Mouse (Mus musculus) MEL (cell line): ENCODE measurements around the gene Adgrb3. TPM values are rescaled to one million over a fixed set of nuclear protein-coding genes. Genes with fewer than 3 reads are reported as not detected.

Experiments used
- DNase-seq: peaks from one replicate; pipeline ENCODE4 v3.0.0; 2011; ENCODE audit warnings: low read depth, low spot score
- H3K27ac ChIP-seq: 2 replicates; pipeline ENCODE4 v1.5.1; 2012; ENCODE audit warnings: low read depth, mild to moderate bottlenecking, control low read depth, low read length, moderate library complexity; ENCODE audit not compliant: control insufficient read depth
- H3K27me3 ChIP-seq, 2 experiments: fragments of 150-350 bp in 1 of 2; sonication (generic) in 1 of 2; 2 replicates each; pipeline ENCODE4 v1.6.1; 2012; ENCODE audit warnings: low read length in 2 of 2, mild to moderate bottlenecking in 2 of 2, improper control_type of control experiment in 1 of 2, moderate library complexity in 1 of 2; ENCODE audit not compliant: insufficient read depth in 2 of 2, control insufficient read depth in 1 of 2
- H3K36me3 ChIP-seq, 2 experiments: 2 replicates each; pipeline ENCODE4 v1.6.1; 2012 to 2014; ENCODE audit warnings: low read length in 2 of 2, improper control_type of control experiment in 1 of 2, inconsistent platforms in 1 of 2, mild to moderate bottlenecking in 1 of 2; ENCODE audit not compliant: insufficient read depth in 2 of 2, control insufficient read depth in 1 of 2
- H3K4me1 ChIP-seq, 2 experiments: fragments of 150-350 bp in 1 of 2; sonication (generic) in 1 of 2; 2 replicates each; pipeline ENCODE4 v1.6.1; 2012; ENCODE audit warnings: low read length in 2 of 2, improper control_type of control experiment in 1 of 2, mild to moderate bottlenecking in 1 of 2; ENCODE audit not compliant: insufficient read depth in 2 of 2, control insufficient read depth in 1 of 2
- H3K4me3 ChIP-seq, 2 experiments: fragments of 150-350 bp in 1 of 2; sonication (generic) in 1 of 2; 2 replicates each; pipeline ENCODE4 v1.5.1; 2012; ENCODE audit warnings: low read depth in 2 of 2, low read length in 2 of 2, mild to moderate bottlenecking in 2 of 2, moderate library complexity in 2 of 2, control low read depth in 1 of 2, improper control_type of control experiment in 1 of 2; ENCODE audit not compliant: control insufficient read depth in 1 of 2, insufficient read depth in 1 of 2
- H3K79me2 ChIP-seq: 2 replicates; pipeline ENCODE4 v1.6.1; 2012; ENCODE audit warnings: mild to moderate bottlenecking, low read length, moderate library complexity; ENCODE audit not compliant: control insufficient read depth, poor library complexity, insufficient read depth
- H3K9ac ChIP-seq: 2 replicates; pipeline ENCODE4 v1.6.1; 2012; ENCODE audit warnings: low read depth, mild to moderate bottlenecking, control low read depth, low read length, moderate library complexity; ENCODE audit not compliant: control insufficient read depth, poor library complexity, severe bottlenecking
- H3K9me3 ChIP-seq: fragments of 150-350 bp; sonication (generic); replicated peaks from 2 replicates; pipeline ENCODE4 v1.6.1; 2012; ENCODE audit warnings: mild to moderate bottlenecking, low read length, improper control_type of control experiment, moderate library complexity; ENCODE audit not compliant: insufficient read depth
- CHD1 ChIP-seq: IDR thresholded peaks from 2 replicates; pipeline ENCODE4 v1.6.1; 2012; ENCODE audit warnings: low read depth, mild to moderate bottlenecking, inconsistent platforms, low read length, improper control_type of control experiment
- CTCF ChIP-seq, 3 experiments: IDR thresholded peaks in 2 of 3; conservative IDR thresholded peaks in 1 of 3; 2 replicates each; pipeline ENCODE4 v1.5.1; 2011 to 2012; ENCODE audit warnings: low read length in 3 of 3, low read depth in 2 of 3, mild to moderate bottlenecking in 2 of 3, improper control_type of control experiment in 1 of 3, inconsistent platforms in 1 of 3, mixed read lengths in 1 of 3, moderate library complexity in 1 of 3; ENCODE audit not compliant: control insufficient read depth in 1 of 3, insufficient read depth in 1 of 3, poor library complexity in 1 of 3, severe bottlenecking in 1 of 3
- E2F4 ChIP-seq: IDR thresholded peaks from 2 replicates; pipeline ENCODE4 v1.6.1; 2011; ENCODE audit warnings: low read depth, low read length, improper control_type of control experiment, borderline replicate concordance
- ELF1 ChIP-seq: IDR thresholded peaks from 2 replicates; pipeline ENCODE4 v1.6.1; 2014; ENCODE audit warnings: low read depth, mild to moderate bottlenecking, inconsistent platforms, low read length, improper control_type of control experiment, moderate library complexity
- EP300 ChIP-seq, 2 experiments: IDR thresholded peaks; 2 replicates each; pipeline ENCODE4 v1.6.1; 2011; ENCODE audit warnings: improper control_type of control experiment in 2 of 2, low read length in 2 of 2, low read depth in 1 of 2, mild to moderate bottlenecking in 1 of 2
- ETS1 ChIP-seq: IDR thresholded peaks from 2 replicates; pipeline ENCODE4 v1.6.1; 2012; ENCODE audit warnings: low read depth, mild to moderate bottlenecking, inconsistent platforms, low read length, improper control_type of control experiment, moderate library complexity
- GATA1 ChIP-seq: IDR thresholded peaks from 2 replicates; pipeline ENCODE4 v1.6.1; 2011; ENCODE audit warnings: low read depth, low read length, improper control_type of control experiment
- KAT2A ChIP-seq: conservative IDR thresholded peaks from 2 replicates; pipeline ENCODE4 v1.6.1; 2012; ENCODE audit warnings: low read depth, low read length, improper control_type of control experiment, inconsistent platforms
- MAZ ChIP-seq: IDR thresholded peaks from 2 replicates; pipeline ENCODE4 v1.6.1; 2012; ENCODE audit warnings: low read depth, mild to moderate bottlenecking, inconsistent platforms, low read length, improper control_type of control experiment
- MEF2A ChIP-seq: IDR thresholded peaks from 2 replicates; pipeline ENCODE4 v1.6.1; 2014; ENCODE audit warnings: low read depth, mild to moderate bottlenecking, inconsistent platforms, low read length, improper control_type of control experiment; ENCODE audit not compliant: poor library complexity, insufficient replicate concordance, severe bottlenecking; ENCODE audit errors: extremely low read depth
- MYB ChIP-seq: IDR thresholded peaks from 2 replicates; pipeline ENCODE4 v1.6.1; 2011; ENCODE audit warnings: mild to moderate bottlenecking, low read depth, low read length, improper control_type of control experiment
- POLR2AphosphoS2 ChIP-seq: IDR thresholded peaks from 2 replicates; pipeline ENCODE4 v1.6.1; 2011; ENCODE audit warnings: low read length, improper control_type of control experiment
- RAD21 ChIP-seq: IDR thresholded peaks from 2 replicates; pipeline ENCODE4 v1.6.1; 2011; ENCODE audit warnings: mild to moderate bottlenecking, low read depth, low read length, improper control_type of control experiment
- SIN3A ChIP-seq: IDR thresholded peaks from 2 replicates; pipeline ENCODE4 v1.6.1; 2012; ENCODE audit warnings: low read length, improper control_type of control experiment, inconsistent platforms
- UBTF ChIP-seq: IDR thresholded peaks from 2 replicates; pipeline ENCODE4 v1.6.1; 2012; ENCODE audit warnings: low read depth, mild to moderate bottlenecking, inconsistent platforms, low read length, improper control_type of control experiment, moderate library complexity, borderline replicate concordance; ENCODE audit not compliant: insufficient read depth
- USF1 ChIP-seq: IDR thresholded peaks from 2 replicates; pipeline ENCODE4 v1.6.1; 2014; ENCODE audit warnings: low read depth, mild to moderate bottlenecking, inconsistent platforms, low read length, improper control_type of control experiment, moderate library complexity
- USF2 ChIP-seq, 2 experiments: IDR thresholded peaks; 2 replicates each; pipeline ENCODE4 v1.6.1; 2011 to 2012; ENCODE audit warnings: improper control_type of control experiment in 2 of 2, low read length in 2 of 2, borderline replicate concordance in 1 of 2, inconsistent platforms in 1 of 2, low read depth in 1 of 2, mild to moderate bottlenecking in 1 of 2; ENCODE audit not compliant: insufficient read depth in 1 of 2
- ZKSCAN1 ChIP-seq: IDR thresholded peaks from 2 replicates; pipeline ENCODE4 v1.6.1; 2012; ENCODE audit warnings: low read depth, mild to moderate bottlenecking, inconsistent platforms, low read length, improper control_type of control experiment, moderate library complexity
- polyA plus RNA-seq, 2 experiments: library from polyadenylated mRNA; stranded (reverse) in 1 of 2; unstranded in 1 of 2; fragments of >175 nt in 1 of 2; fragments of >200 nt in 1 of 2; gene quantifications; 2 replicates each; pipeline versions ENCODE4 v1.2.1 to v1.2.4; 2012; ENCODE audit warnings: low replicate concordance in 2 of 2, low read depth in 1 of 2; ENCODE audit not compliant: insufficient read length in 2 of 2, insufficient read depth in 1 of 2, missing spikeins in 1 of 2
- total RNA-seq: library from RNA; depleted of rRNA; stranded (reverse); fragments of 300-350 nt; gene quantifications from 2 replicates; pipeline ENCODE4 v1.2.3, GENCODE M21; 2012

The Adgrb3 gene
- total and polyA plus RNA-seq, 3 experiments, result not detected

DNA sequence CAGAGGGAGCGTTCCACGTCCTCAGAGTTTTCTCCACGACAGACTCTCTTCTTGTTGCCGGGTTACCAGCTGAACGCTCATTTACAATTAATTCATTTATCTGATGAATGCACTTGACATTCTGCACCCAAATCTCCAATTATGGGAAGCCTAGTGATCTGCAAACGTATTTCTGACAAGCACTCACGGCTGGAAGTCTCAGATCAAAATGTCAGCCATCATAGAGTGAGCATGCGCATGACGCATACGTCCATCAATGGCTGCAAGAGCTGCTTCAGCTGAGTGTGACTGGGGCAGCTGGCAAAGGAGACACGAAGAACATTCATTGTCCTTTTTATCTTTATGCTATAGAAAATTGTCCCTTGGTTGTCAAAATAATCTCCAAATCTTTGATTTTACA is 637.5 kb downstream of the Adgrb3 start:
- DNase-seq, result no peak
- no peak overlapping the region for H3K27ac ChIP-seq
- TF ChIP-seq E2F4, result no peak
- no peak for TF ChIP-seq MEF2A
- no peak for TF ChIP-seq SIN3A
- no peak for TF ChIP-seq ZKSCAN1
- TF ChIP-seq USF1, result no peak
- no peak for TF ChIP-seq CTCF (IDR thresholded peaks at IDR 0.05 in 2 of 3, conservative IDR thresholded peaks at IDR 0.05 in 1 of 3; ENCODE audit: control insufficient read depth in 1 of 3, insufficient read depth in 1 of 3, low read depth in 2 of 3, low read length in 3 of 3, poor library complexity in 1 of 3, severe bottlenecking in 1 of 3)
- TF ChIP-seq ELF1, result no peak
- no peak for TF ChIP-seq ETS1
- no peak for TF ChIP-seq EP300 (IDR thresholded peaks at IDR 0.05; ENCODE audit: low read depth in 1 of 2, low read length in 2 of 2)
- TF ChIP-seq MAZ, result no peak
- no peak for TF ChIP-seq RAD21
- TF ChIP-seq USF2 (IDR thresholded peaks at IDR 0.05; ENCODE audit: borderline replicate concordance in 1 of 2, insufficient read depth in 1 of 2, low read depth in 1 of 2, low read length in 2 of 2), result no peak

DNA sequence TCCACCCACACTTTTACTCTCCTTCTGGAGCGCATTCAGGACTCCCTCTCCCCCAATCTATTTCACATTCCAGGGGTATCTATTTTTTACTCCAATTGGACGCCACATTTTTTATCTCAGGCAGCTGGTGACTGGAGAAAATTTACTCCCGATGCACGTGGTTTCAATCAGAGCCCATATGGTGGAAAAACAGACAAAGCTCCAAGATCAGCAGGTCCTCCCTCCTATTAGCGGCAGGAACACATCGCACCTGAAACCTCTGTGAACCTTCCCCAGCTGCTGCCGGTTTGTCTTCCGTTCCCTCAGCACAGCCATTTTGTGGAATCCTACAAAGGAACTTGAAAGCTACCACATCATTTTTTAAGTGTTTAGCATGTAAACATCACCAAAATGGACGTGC is 640.2 kb downstream of the Adgrb3 start:
- no peak for TF ChIP-seq POLR2AphosphoS2
- no peak for TF ChIP-seq UBTF
- TF ChIP-seq CHD1, result no peak
- no peak for TF ChIP-seq GATA1
- no peak for TF ChIP-seq KAT2A
- no peak for TF ChIP-seq ETS1
- TF ChIP-seq MYB, result no peak
- TF ChIP-seq RAD21, result no peak
- Histone ChIP-seq H3K4me1 (no peaks in the 10 kb centered on the region), H3K9ac (no peak overlapping the region), H3K9me3 (no peaks in the 10 kb centered on the region), H3K27ac (no peak overlapping the region), H3K36me3 (no peaks in the 10 kb centered on the region), H3K27me3 (no peaks in the 10 kb centered on the region), H3K79me2 (no peaks in the 10 kb centered on the region), H3K4me3 (no peak overlapping the region)
- no peak for DNase-seq

More for the DNA sequence above, 637.5 kb downstream of the Adgrb3 start:
- no peak overlapping the region for H3K9ac ChIP-seq
- no peaks in the 10 kb centered on the region for H3K36me3 ChIP-seq
- no peaks in the 10 kb centered on the region for H3K4me1 ChIP-seq
- H3K79me2 ChIP-seq, result no peaks in the 10 kb centered on the region
- H3K4me3 ChIP-seq, result no peak overlapping the region
- H3K9me3 ChIP-seq, result no peaks in the 10 kb centered on the region
- no peaks in the 10 kb centered on the region for H3K27me3 ChIP-seq
